Mouse (Mus musculus) forebrain, postnatal 0 days (tissue): ENCODE measurements around the gene Fbxw11. TPM values are rescaled to one million over a fixed set of nuclear protein-coding genes. Genes with fewer than 3 reads are reported as not detected.
A peak's percentile ranks its signal among the peaks of the same experiment; 100 is the strongest.

Source experiments
- ATAC-seq: fragments of 200-750 bp; cut with Nextera tagmentation; 2 replicates; pipeline ENCODE4 v1.8.0; 2017; ENCODE audit warnings: mild to moderate bottlenecking, moderate library complexity
- DNase-seq: peaks from one replicate; pipeline ENCODE4 v3.0.0-alpha.2; 2015
- H3K27ac ChIP-seq: fragments of 300-500 bp; sonication (generic); 2 replicates; pipeline ENCODE4 v1.5.1; 2014; ENCODE audit warnings: low read depth, mild to moderate bottlenecking, antibody characterized with exemption, low read length, moderate library complexity, mixed read lengths
- H3K27me3 ChIP-seq: fragments of 300-500 bp; sonication (generic); 2 replicates; pipeline ENCODE4 v1.6.1; 2014; ENCODE audit warnings: mild to moderate bottlenecking, low read length, mixed read lengths; ENCODE audit not compliant: insufficient read depth
- H3K36me3 ChIP-seq: fragments of 300-500 bp; sonication (generic); 2 replicates; pipeline ENCODE4 v1.6.1; 2014; ENCODE audit warnings: mild to moderate bottlenecking, moderate library complexity; ENCODE audit not compliant: insufficient read depth
- H3K4me1 ChIP-seq: fragments of 300-500 bp; sonication (generic); 2 replicates; pipeline ENCODE4 v1.6.1; 2014; ENCODE audit warnings: antibody characterized with exemption; ENCODE audit not compliant: insufficient read depth
- H3K4me2 ChIP-seq: fragments of 300-500 bp; sonication (generic); 2 replicates; pipeline ENCODE4 v1.6.1; 2014; ENCODE audit warnings: low read depth, mild to moderate bottlenecking, moderate library complexity
- H3K4me3 ChIP-seq: fragments of 300-500 bp; sonication (generic); 2 replicates; pipeline ENCODE4 v1.5.1; 2014; ENCODE audit warnings: low read depth, low read length, mixed read lengths
- H3K9ac ChIP-seq: fragments of 300-500 bp; sonication (generic); 2 replicates; pipeline ENCODE4 v1.6.1; 2014; ENCODE audit warnings: mild to moderate bottlenecking
- H3K9me3 ChIP-seq: fragments of 300-500 bp; sonication (generic); 2 replicates; pipeline ENCODE4 v1.6.1; 2016; ENCODE audit warnings: low read length
- CTCF ChIP-seq: sonication (generic); IDR thresholded peaks from 2 replicates; pipeline ENCODE4 v1.5.1; 2016; ENCODE audit warnings: antibody characterized with exemption, control low read depth, low read depth
- WGBS: fragments of 180-500 bp; shearing (Covaris S2); extraction: QIAGEN DNeasy Blood & Tissue Kit; methylation state at CpG from one replicate; pipeline ENCODE4 v1.1.7; 2014; 5-methylcytosine and 5-hydroxymethylcytosine counted together
- polyA plus RNA-seq: library from polyadenylated mRNA; unstranded; fragments of >200 nt; fragmentation: Nextera tagmentation; extraction: Ambion mirVana; gene quantifications from 2 replicates; pipeline ENCODE4 v1.2.1, GENCODE M21; 2015
- total RNA-seq: library from RNA; depleted of rRNA; stranded (reverse); fragments of >200 nt; gene quantifications from 2 replicates; pipeline ENCODE4 v1.2.3, GENCODE M21; 2014

The Fbxw11 gene
- total and polyA plus RNA-seq, 2 experiments from 2014 or later: 110 to 161 TPM

DNA sequence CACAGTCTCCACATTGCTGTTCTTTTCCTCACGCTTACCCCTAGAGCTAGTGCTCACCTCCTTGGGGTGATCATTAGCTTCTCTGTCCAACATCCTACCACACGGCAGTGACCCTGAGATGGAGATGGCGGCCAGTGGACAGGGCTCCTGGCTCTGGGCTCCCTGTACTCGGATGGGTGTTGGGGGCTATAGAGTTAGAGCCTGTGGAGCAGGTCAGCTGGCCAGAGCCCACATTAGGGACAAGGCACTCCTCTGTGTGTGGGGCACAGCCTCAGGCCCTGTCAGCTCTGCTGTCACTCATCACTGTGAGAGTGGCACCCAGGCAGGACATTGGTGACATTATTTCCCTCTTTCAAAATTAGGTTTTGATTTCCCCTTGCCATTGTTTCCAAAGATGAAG, 102.9 kb downstream of the Fbxw11 start:
- Histone ChIP-seq H3K27me3 (no peaks in the 10 kb centered on the region), H3K9me3 (no peaks in the 10 kb centered on the region), H3K4me3 (no peak overlapping the region), H3K36me3 (peaks cover 43% of the 10 kb centered on the region), H3K4me2 (no peak overlapping the region), H3K27ac (no peak overlapping the region), H3K9ac (no peak overlapping the region), H3K4me1 (no peaks in the 10 kb centered on the region)
- TF ChIP-seq CTCF: no peak
- WGBS: 94% methylated on average over 4 of the region's 4 CpGs
- DNase-seq (no peak), ATAC-seq (no peak)

DNA sequence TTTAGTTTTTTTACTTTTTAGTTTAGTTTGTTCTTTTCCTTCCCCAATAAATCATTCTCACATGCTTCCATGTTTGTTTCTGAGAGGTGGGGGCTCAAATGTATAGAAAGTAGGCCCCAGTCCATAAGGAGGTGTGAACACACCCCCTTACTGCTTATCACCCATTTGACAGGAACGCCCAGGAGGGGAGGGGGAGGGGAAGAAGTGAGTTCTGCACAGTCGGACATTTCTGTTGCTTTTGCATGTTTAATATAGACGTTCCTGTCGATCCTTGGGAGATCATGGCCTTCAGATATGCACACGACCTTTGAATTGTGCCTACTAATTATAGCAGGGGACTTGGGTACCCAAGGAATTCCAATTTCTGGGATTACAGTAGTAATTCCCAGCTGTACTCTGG, 103.5 kb downstream of the Fbxw11 start:
- WGBS: 74% methylated on average over 5 of the region's 5 CpGs
- no peak for ATAC-seq
- no peak for DNase-seq

DNA sequence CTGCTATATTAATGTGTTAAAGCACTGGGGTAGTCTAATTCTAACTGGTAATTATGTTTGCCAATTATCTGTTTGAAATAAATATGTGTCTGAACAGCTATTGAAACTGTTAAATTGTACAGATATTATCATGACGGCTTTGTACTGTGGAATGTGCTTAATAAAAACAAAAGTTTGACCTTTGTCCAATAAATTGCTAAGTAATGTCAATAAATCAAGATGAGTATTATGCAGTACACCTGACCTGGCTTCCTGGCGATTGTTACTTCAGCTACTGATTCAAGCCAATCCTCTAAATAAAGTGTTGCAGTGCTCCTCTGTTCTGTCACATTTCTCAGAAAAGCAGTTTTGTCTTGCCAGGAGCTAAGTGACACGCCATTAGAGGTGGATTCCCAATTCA, 104.0 kb downstream of the Fbxw11 start:
- Histone ChIP-seq H3K9ac (no peak overlapping the region), H3K4me1 (no peaks in the 10 kb centered on the region), H3K27ac (no peak overlapping the region), H3K4me3 (no peak overlapping the region), H3K9me3 (no peaks in the 10 kb centered on the region), H3K36me3 (peaks cover 38% of the 10 kb centered on the region), H3K4me2 (no peak overlapping the region), H3K27me3 (no peaks in the 10 kb centered on the region)
- DNase-seq (no peak), ATAC-seq (no peak)
- 78% methylated on average over 3 of the region's 3 CpGs for WGBS
- TF ChIP-seq CTCF: no peak

More for the DNA sequence above, 103.5 kb downstream of the Fbxw11 start:
- Histone ChIP-seq H3K9me3 (no peaks in the 10 kb centered on the region), H3K27ac (no peak overlapping the region), H3K4me2 (no peak overlapping the region), H3K36me3 (peaks cover 38% of the 10 kb centered on the region), H3K27me3 (no peaks in the 10 kb centered on the region), H3K9ac (no peak overlapping the region), H3K4me1 (no peaks in the 10 kb centered on the region), H3K4me3 (no peak overlapping the region)
- no peak for TF ChIP-seq CTCF

DNA sequence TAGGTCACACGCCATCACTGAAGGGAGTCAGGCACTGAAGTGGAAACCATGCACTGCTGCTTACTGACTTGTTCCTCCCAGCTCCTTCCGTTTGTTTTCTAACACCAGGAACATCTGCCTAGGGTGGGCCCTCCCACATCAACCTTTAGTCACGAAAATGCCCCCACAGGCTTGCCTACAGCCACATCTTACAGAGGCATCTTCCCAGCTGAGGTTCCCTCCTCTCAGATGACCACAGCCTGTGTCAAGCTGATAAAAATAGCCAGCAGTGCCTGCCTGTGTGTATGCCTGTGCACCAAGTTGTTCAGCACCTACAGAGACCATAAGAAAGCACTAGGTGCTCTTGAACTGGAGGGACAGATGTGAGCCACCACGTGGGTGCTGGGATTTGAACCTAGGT, 106.3 kb downstream of the Fbxw11 start:
- Histone ChIP-seq H3K9ac (no peak overlapping the region), H3K4me3 (no peak overlapping the region), H3K27ac (no peak overlapping the region), H3K4me1 (no peaks in the 10 kb centered on the region), H3K9me3 (no peaks in the 10 kb centered on the region), H3K4me2 (no peak overlapping the region), H3K27me3 (no peaks in the 10 kb centered on the region), H3K36me3 (peaks cover 29% of the 10 kb centered on the region)
- 80% methylated on average over 4 of the region's 4 CpGs for WGBS
- no peak for TF ChIP-seq CTCF
- no peak for DNase-seq
- no peak for ATAC-seq

DNA sequence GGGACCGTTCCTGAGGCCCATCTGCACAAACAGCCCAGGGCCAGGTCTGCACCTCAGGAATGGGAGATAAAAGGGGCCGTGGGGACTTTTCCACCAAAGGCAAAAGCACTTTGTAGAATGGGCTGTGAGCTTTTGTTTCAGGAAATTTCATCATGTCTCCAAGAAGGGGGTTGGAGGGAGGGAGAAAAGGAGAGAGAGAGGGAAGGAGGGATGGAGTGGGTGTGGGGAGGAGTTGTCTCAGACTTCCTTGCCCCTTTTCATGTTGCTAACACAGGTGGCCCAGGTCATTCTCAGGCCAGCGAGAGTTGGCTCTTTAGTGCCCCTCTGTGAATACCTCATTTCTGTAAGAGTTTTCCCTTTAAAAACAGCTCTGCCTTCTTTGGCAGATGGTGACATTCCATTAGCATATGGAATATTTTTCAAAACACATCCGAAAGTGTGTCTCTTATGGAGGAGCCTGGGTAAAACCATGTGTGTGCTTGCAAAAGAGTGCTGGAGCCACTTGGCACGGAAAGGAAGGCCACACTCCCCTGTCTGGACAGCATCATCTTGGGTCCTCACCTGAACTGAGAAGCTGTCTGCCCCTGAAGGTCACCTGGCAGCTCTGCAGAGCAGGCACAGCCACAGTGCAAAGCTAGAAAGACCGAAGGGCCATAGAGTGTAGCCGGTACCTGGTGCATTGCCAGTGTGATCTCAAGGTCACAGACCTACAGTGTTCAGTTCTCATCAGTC, 109.5 kb downstream of the Fbxw11 start:
- H3K36me3 ChIP-seq: peaks cover 3% of the 10 kb centered on the region
- TF ChIP-seq CTCF: no peak
- DNase-seq (peak; percentile 49), ATAC-seq (peak; percentile 64)
- H3K27ac ChIP-seq: no peak overlapping the region
- H3K27me3 ChIP-seq: no peaks in the 10 kb centered on the region
- no peak overlapping the region for H3K4me2 ChIP-seq
- H3K4me3 ChIP-seq: no peak overlapping the region
- no peak overlapping the region for H3K9ac ChIP-seq
- 63% methylated on average over 7 of the region's 7 CpGs for WGBS
- H3K9me3 ChIP-seq: no peaks in the 10 kb centered on the region
- H3K4me1 ChIP-seq: no peaks in the 10 kb centered on the region

DNA sequence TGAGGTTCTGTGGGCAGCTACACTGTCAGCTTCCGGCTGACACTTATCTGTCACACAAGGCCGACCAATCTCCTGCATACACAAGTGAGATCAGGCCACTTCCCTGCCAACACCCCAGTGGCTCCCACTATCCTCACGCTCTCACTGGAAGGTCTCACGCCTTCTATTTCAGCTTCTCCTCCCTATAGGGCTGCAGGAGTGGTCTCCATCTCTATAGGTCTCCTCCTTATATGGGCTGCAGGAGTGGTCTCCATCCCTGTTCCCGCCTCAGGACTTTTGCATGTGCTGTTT, 110.0 kb downstream of the Fbxw11 start:
- H3K36me3 ChIP-seq: no peaks in the 10 kb centered on the region
- ATAC-seq: no peak
- H3K4me2 ChIP-seq: no peak overlapping the region
- H3K27me3 ChIP-seq: no peaks in the 10 kb centered on the region
- no peak for TF ChIP-seq CTCF
- no peak overlapping the region for H3K9ac ChIP-seq
- H3K27ac ChIP-seq: no peak overlapping the region
- no peaks in the 10 kb centered on the region for H3K9me3 ChIP-seq
- no peaks in the 10 kb centered on the region for H3K4me1 ChIP-seq
- DNase-seq: no peak
- WGBS: 84% methylated on average over 5 of the region's 5 CpGs
- no peak overlapping the region for H3K4me3 ChIP-seq

DNA sequence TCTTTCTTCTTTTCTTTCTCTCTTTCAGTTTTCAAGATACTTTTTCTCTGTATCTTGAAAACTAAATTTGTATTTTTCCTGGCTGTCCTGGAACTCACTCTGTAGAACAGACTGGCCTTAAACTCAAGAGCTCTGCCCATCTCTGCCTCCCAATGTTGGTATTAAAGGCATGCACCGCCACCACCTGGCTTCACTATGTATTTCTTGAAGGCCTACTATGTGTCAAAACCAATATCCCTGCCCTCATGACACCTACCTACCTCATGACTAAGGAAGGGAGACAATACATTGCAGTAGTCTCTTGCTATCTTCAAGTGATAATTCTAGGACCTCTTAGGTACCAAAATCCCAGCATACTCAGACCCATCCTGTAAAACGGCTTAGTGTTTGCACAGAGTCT, 110.8 kb downstream of the Fbxw11 start:
- Histone ChIP-seq H3K4me1 (no peaks in the 10 kb centered on the region), H3K4me3 (no peak overlapping the region), H3K4me2 (no peak overlapping the region), H3K9ac (no peak overlapping the region), H3K9me3 (no peaks in the 10 kb centered on the region), H3K27ac (no peak overlapping the region), H3K36me3 (no peaks in the 10 kb centered on the region), H3K27me3 (no peaks in the 10 kb centered on the region)
- TF ChIP-seq CTCF: no peak
- no peak for ATAC-seq
- 88% methylated on average over 2 of the region's 2 CpGs for whole genome bisulfite sequencing
- DNase-seq: no peak
